Mouse (Mus musculus) CD4-positive, CD25-positive, alpha-beta regulatory T cell, adult 9 weeks (primary cell): ENCODE measurements around the gene Olfr294. TPM values are rescaled to one million over a fixed set of nuclear protein-coding genes. Genes with fewer than 3 reads are reported as not detected.

ENCODE experiments used
- polyA plus RNA-seq: library from polyadenylated mRNA; unstranded; fragments of 100-300 nt; shearing (Covaris generic); gene quantifications from one replicate; pipeline ENCODE4 v1.2.1, GENCODE M21; 2017

Olfr294 gene
- polyA plus RNA-seq = not detected

GRCm38 (mm10) chr7:86616543-86616942 lies at the start of gene Olfr294:
Gene Olfr294 (minus strand): TSS chr7:86616643.

GRCm38 (mm10) chr7:86648761-86649160 lies 32.3 kb upstream of the Olfr294 start, which contains the start of gene Olfr293:
Gene Olfr293 (plus strand): TSS chr7:86649061.

GRCm38 (mm10) chr7:86583562-86583961 lies 32.9 kb downstream of the Olfr294 start, which contains the start of gene Olfr295:
Gene Olfr295 (plus strand): TSS chr7:86583862.

Other genes starting within 250 kb of the Olfr294 start
- not detected for gene Olfr305, start 249.7 kb downstream of the Olfr294 start, polyA plus RNA-seq
- not detected for gene Olfr304, start 230.0 kb downstream of the Olfr294 start, polyA plus RNA-seq
- not detected for gene Olfr303, start 218.9 kb downstream of the Olfr294 start, polyA plus RNA-seq
- not detected for gene Olfr301, start 212.8 kb downstream of the Olfr294 start, polyA plus RNA-seq
- not detected for gene Olfr299, start 156.7 kb downstream of the Olfr294 start, polyA plus RNA-seq
- gene Olfr298, start 124.2 kb downstream of the Olfr294 start, polyA plus RNA-seq = not detected
- not detected for gene Olfr297, start 96.7 kb downstream of the Olfr294 start, polyA plus RNA-seq
- gene Olfr295, start 32.8 kb downstream of the Olfr294 start, polyA plus RNA-seq = not detected
- gene Olfr293, start 32.4 kb upstream of the Olfr294 start, polyA plus RNA-seq = not detected
- gene Olfr292, start 71.7 kb upstream of the Olfr294 start, polyA plus RNA-seq = not detected
- not detected for gene Folh1, start 159.3 kb upstream of the Olfr294 start, polyA plus RNA-seq
- gene Vmn2r77, start 178.4 kb upstream of the Olfr294 start, polyA plus RNA-seq = 0.06 TPM